Mouse (Mus musculus) cerebellum, adult 11-12 months (tissue): ENCODE data around the gene Clic5.

ENCODE experiments used
- DNase-seq: peaks from one replicate; pipeline ENCODE4 v3.0.0; 2022

Gene Clic5

DNA sequence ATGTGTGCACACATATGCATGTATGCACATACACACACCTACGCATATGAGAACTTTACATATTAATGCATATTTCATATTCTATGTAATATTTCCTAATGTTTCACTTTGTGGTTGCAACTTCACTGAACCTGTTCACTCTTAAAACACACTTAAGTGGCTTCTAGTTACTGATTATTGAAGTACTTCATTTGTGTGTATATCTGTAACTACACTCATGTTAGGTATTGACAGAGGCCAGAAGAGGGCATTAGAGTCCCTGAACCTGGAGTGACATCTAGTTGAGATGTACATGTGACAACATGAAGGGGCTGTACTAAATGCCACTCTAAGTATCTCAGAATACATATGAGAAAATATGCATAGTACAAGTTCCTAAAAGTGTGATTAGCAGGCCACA, 99.9 kb downstream of the Clic5 start:
- no peak for DNase-seq

DNA sequence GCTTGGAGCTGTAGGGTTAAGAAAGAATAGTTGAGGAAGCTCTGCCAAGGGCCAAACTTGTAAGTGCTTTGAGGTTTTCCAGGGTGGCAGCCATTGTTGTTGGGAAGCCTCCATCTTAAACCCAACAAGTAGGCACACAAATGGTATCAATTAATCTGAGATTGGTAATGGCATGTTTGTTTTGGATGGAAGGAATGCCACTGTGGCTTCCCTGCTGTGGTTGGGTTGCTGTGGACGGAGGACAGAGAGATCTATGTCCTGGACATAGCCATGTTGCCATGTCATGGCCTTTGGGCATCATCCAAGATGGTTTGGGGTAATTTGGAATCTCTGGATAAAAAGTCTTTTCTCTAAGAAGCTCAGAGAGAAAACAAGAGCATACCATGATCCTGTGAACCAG, 108.8 kb downstream of the Clic5 start:
- DNase-seq, result no peak

DNA sequence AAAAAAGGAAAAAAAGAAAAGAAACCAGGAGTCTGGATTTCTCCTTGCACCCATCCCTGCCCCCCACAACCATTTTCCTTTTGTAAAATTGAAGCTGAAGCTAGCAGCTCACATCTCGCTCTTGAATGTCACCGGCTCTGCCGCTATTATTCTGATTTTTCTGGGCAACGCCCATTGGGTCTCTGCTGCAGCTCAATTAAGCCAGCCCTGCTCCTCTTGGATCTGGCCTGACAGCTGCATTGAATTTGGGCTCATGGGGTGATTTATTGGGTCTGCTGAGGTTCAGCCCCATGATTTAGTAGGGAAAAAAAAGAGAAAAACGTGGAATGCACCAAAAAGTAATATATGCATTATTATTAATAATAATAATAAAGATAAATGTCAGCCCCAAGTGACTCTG, 111.9 kb downstream of the Clic5 start:
- no peak for DNase-seq

DNA sequence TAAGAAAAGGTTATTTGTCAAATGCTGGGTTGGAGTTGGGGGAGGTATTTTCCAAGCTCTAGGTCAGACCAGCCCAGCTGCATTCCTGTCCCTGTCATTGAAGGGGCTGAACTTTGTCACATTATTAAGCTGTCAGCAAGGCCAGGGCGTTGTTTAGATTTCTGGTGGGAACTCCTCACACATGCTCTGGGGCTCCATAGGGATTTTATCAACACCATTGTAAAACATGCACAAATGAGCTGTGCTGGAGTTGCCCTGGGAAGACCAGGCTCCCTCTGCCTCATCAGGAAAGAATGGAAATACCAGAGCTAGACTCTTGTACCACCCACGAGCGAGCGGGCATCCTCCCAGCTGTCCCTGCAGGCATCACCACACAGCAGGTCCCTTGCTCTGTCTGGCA, 112.3 kb downstream of the Clic5 start:
- no peak for DNase-seq

DNA sequence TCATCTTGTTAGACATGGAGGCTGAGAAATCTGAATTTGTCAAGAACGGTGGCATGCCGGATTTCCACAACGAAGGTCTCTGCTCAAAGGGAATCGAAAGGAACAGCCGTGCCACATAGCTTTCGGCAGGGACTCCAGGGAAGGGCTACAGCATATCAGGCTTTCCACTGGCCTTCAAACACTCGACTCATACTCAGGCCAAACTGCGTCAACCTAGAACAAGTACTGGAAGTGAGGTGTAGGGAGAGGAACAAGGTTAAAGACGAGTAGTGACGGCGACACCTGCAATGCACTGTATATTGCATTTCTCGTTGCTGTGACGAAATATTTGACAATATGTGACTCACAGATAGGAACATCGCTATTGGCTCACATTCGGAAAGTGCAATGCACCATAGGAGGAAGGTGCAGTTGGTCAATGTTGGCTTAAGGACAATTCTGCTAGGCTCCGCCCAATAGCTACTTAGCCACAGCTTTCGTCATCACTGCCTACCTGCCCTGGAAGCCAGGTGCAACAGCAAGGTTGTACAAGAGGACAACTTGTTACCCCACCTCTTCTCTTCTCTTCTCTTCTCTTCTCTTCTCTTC, 112.9 kb downstream of the Clic5 start:
- DNase-seq, result no peak

DNA sequence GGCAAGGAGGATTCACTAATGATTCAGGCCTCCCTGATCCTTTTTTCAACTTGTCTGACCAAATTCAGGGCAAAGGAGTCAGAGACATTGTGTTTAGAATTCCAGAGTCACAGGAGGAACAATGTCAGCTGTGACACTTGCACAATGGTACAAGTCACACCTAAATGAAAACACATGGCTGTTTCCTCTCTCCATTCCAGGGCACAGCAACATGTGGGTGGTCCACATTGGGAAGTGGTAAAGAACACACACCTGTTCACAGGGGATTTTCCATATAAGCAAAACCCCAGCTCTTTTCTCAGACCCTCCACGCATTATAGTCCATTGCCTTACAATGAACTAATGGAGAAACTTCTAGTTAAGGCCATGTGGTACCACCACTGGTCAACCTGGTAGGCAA, 115.7 kb downstream of the Clic5 start:
- no peak for DNase-seq

DNA sequence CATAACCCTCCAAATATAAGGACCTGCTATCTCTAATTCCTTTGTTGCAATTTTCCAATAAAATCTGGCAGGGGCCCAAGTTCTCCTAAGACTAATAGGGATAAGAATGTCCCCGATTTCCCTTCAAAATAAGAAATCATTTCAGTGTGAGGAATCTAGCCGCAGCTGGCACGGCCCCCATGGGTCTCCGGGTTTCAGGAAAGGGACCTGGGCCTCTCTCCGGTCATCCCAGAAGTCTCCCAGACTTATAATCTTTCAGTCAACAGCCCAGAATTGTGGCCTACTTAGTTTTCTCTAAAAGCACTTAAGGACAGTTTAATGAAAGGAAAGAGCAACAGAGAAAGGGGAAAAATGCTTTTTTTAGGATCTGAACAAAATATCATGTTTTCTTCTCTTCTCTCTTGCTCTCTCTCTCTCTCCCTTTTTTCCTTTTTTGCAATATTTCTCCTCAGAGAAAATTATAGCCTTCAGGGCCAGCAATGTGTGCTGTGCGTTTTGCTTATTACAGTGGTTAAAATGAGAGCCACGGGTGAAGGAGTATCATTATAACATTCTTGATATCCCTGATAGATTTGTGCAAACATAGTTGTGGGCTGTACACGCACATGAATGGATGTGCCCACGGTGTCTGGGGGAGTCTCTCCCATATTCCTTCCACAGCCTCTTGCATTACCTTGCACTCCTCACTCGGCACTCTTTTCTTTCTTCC, 121.7 kb downstream of the Clic5 start:
- DNase-seq, result no peak

DNA sequence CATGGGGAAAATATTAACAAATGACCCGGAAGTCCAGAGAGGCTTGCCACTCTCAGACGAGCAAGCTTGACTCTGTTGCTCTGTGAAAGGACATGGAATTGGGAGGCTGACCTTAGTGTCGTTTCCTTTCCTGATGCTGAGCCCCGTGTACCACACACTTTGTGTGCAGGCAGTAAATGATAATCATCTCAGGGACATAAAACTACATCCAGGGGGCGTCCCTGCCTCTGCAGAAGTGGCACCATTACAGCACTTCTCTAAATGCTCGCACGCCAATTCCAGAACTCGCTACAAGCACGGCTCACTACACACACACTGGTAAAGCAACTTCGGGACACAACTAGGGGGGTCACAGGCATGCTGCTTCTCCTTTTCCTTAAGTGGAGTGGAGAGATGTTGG, 136.9 kb downstream of the Clic5 start:
- DNase-seq, result no peak

DNA sequence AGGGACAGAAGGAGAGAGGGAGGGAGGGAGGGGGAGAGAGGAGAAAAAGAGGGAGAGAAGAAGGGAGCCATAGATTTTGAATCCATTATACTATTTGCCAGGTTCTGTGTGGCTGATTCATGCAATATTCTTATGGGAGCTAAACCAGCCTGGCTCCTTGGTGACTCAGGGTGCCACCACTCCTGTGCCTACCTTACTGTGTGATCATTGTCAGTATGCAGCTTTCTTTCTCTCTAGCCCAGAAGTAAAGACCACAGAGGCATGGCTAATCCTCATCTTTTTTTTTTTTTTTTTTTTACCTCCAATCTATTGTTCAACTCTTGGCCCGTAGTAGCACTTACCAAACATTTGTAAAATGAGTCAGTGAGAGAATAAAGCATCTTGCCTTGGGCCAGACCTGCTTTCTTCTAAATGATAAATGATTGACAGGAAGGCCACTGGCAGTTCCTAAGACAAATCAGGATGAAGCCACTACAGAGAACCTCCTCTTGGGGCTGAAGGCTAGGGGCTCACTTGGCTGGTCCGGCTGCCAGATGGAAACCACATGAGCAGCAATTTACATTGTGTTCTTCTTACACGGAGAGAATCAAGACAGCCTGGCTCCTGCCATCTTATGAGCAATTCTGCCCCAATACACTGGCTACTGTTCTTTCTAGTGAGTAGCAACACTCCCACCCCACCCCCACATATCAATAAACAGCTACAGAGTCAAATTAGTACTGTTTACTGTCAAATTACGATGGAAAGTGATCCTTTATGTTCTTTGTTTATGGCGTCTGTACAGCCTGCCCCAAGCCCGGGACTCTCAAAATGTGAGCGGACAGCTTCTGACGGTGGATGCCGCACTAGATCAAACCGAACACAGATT, 139.1 kb downstream of the Clic5 start:
- no peak for DNase-seq

DNA sequence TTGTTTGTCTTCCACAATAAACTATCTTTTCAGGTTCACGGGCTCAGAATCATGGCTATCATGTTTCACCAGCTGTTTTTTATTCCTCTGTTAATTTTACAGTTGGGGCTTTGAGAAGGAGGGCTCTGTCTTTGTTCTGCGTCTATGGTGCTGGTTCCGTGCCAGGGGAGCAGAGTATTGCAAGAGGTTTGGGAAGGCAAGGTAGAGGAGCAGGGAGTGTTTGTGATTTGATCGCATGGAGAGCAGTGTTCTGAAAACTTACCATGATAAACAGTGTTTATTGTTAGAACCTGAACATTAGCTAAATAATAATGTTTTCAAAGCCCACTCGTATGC, 139.7 kb downstream of the Clic5 start:
- no peak for DNase-seq
